Mouse (Mus musculus) MEL (cell line): ENCODE results near the gene Lypla2. TPM values are rescaled to one million over a fixed set of nuclear protein-coding genes. Genes with fewer than 3 reads are reported as not detected.
A peak's percentile ranks its signal among the peaks of the same experiment; 100 is the strongest.

Source experiments
- DNase-seq: peaks from one replicate; pipeline ENCODE4 v3.0.0; 2011; ENCODE audit warnings: low read depth, low spot score
- H3K27ac ChIP-seq: 2 replicates; pipeline ENCODE4 v1.5.1; 2012; ENCODE audit warnings: low read depth, mild to moderate bottlenecking, control low read depth, low read length, moderate library complexity; ENCODE audit not compliant: control insufficient read depth
- H3K27me3 ChIP-seq, 2 experiments: fragments of 150-350 bp in 1 of 2; sonication (generic) in 1 of 2; 2 replicates each; pipeline ENCODE4 v1.6.1; 2012; ENCODE audit warnings: low read length in 2 of 2, mild to moderate bottlenecking in 2 of 2, improper control_type of control experiment in 1 of 2, moderate library complexity in 1 of 2; ENCODE audit not compliant: insufficient read depth in 2 of 2, control insufficient read depth in 1 of 2
- H3K36me3 ChIP-seq, 2 experiments: 2 replicates each; pipeline ENCODE4 v1.6.1; 2012 to 2014; ENCODE audit warnings: low read length in 2 of 2, improper control_type of control experiment in 1 of 2, inconsistent platforms in 1 of 2, mild to moderate bottlenecking in 1 of 2; ENCODE audit not compliant: insufficient read depth in 2 of 2, control insufficient read depth in 1 of 2
- H3K4me1 ChIP-seq, 2 experiments: fragments of 150-350 bp in 1 of 2; sonication (generic) in 1 of 2; 2 replicates each; pipeline ENCODE4 v1.6.1; 2012; ENCODE audit warnings: low read length in 2 of 2, improper control_type of control experiment in 1 of 2, mild to moderate bottlenecking in 1 of 2; ENCODE audit not compliant: insufficient read depth in 2 of 2, control insufficient read depth in 1 of 2
- H3K4me3 ChIP-seq, 2 experiments: fragments of 150-350 bp in 1 of 2; sonication (generic) in 1 of 2; 2 replicates each; pipeline ENCODE4 v1.5.1; 2012; ENCODE audit warnings: low read depth in 2 of 2, low read length in 2 of 2, mild to moderate bottlenecking in 2 of 2, moderate library complexity in 2 of 2, control low read depth in 1 of 2, improper control_type of control experiment in 1 of 2; ENCODE audit not compliant: control insufficient read depth in 1 of 2, insufficient read depth in 1 of 2
- H3K79me2 ChIP-seq: 2 replicates; pipeline ENCODE4 v1.6.1; 2012; ENCODE audit warnings: mild to moderate bottlenecking, low read length, moderate library complexity; ENCODE audit not compliant: control insufficient read depth, poor library complexity, insufficient read depth
- H3K9ac ChIP-seq: 2 replicates; pipeline ENCODE4 v1.6.1; 2012; ENCODE audit warnings: low read depth, mild to moderate bottlenecking, control low read depth, low read length, moderate library complexity; ENCODE audit not compliant: control insufficient read depth, poor library complexity, severe bottlenecking
- H3K9me3 ChIP-seq: fragments of 150-350 bp; sonication (generic); replicated peaks from 2 replicates; pipeline ENCODE4 v1.6.1; 2012; ENCODE audit warnings: mild to moderate bottlenecking, low read length, improper control_type of control experiment, moderate library complexity; ENCODE audit not compliant: insufficient read depth
- BHLHE40 ChIP-seq: IDR thresholded peaks from 2 replicates; pipeline ENCODE4 v1.6.1; 2012; ENCODE audit warnings: low read depth, mild to moderate bottlenecking, inconsistent platforms, low read length, improper control_type of control experiment, borderline replicate concordance
- CHD1 ChIP-seq: IDR thresholded peaks from 2 replicates; pipeline ENCODE4 v1.6.1; 2012; ENCODE audit warnings: low read depth, mild to moderate bottlenecking, inconsistent platforms, low read length, improper control_type of control experiment
- CHD2 ChIP-seq: IDR thresholded peaks from 2 replicates; pipeline ENCODE4 v1.6.1; 2011; ENCODE audit warnings: low read length, improper control_type of control experiment
- CTCF ChIP-seq, 3 experiments: IDR thresholded peaks in 2 of 3; conservative IDR thresholded peaks in 1 of 3; 2 replicates each; pipeline ENCODE4 v1.5.1; 2011 to 2012; ENCODE audit warnings: low read length in 3 of 3, low read depth in 2 of 3, mild to moderate bottlenecking in 2 of 3, improper control_type of control experiment in 1 of 3, inconsistent platforms in 1 of 3, mixed read lengths in 1 of 3, moderate library complexity in 1 of 3; ENCODE audit not compliant: control insufficient read depth in 1 of 3, insufficient read depth in 1 of 3, poor library complexity in 1 of 3, severe bottlenecking in 1 of 3
- ELF1 ChIP-seq: IDR thresholded peaks from 2 replicates; pipeline ENCODE4 v1.6.1; 2014; ENCODE audit warnings: low read depth, mild to moderate bottlenecking, inconsistent platforms, low read length, improper control_type of control experiment, moderate library complexity
- EP300 ChIP-seq, 2 experiments: IDR thresholded peaks; 2 replicates each; pipeline ENCODE4 v1.6.1; 2011; ENCODE audit warnings: improper control_type of control experiment in 2 of 2, low read length in 2 of 2, low read depth in 1 of 2, mild to moderate bottlenecking in 1 of 2
- ETS1 ChIP-seq: IDR thresholded peaks from 2 replicates; pipeline ENCODE4 v1.6.1; 2012; ENCODE audit warnings: low read depth, mild to moderate bottlenecking, inconsistent platforms, low read length, improper control_type of control experiment, moderate library complexity
- GABPA ChIP-seq: IDR thresholded peaks from 2 replicates; pipeline ENCODE4 v1.6.1; 2012; ENCODE audit warnings: low read depth, mild to moderate bottlenecking, inconsistent platforms, low read length, improper control_type of control experiment, moderate library complexity
- HCFC1 ChIP-seq: IDR thresholded peaks from 2 replicates; pipeline ENCODE4 v1.6.1; 2012; ENCODE audit warnings: low read depth, mild to moderate bottlenecking, inconsistent platforms, low read length, improper control_type of control experiment, moderate library complexity
- JUND ChIP-seq: IDR thresholded peaks from 2 replicates; pipeline ENCODE4 v1.6.1; 2011; ENCODE audit warnings: low read depth, mild to moderate bottlenecking, improper control_type of control experiment, low read length
- KAT2A ChIP-seq: conservative IDR thresholded peaks from 2 replicates; pipeline ENCODE4 v1.6.1; 2012; ENCODE audit warnings: low read depth, low read length, improper control_type of control experiment, inconsistent platforms
- MAFK ChIP-seq: IDR thresholded peaks from 2 replicates; pipeline ENCODE4 v1.6.1; 2011; ENCODE audit warnings: low read depth, mild to moderate bottlenecking, low read length, improper control_type of control experiment, borderline replicate concordance
- MAX ChIP-seq: IDR thresholded peaks from 2 replicates; pipeline ENCODE4 v1.6.1; 2011; ENCODE audit warnings: low read length, improper control_type of control experiment
- MEF2A ChIP-seq: IDR thresholded peaks from 2 replicates; pipeline ENCODE4 v1.6.1; 2014; ENCODE audit warnings: low read depth, mild to moderate bottlenecking, inconsistent platforms, low read length, improper control_type of control experiment; ENCODE audit not compliant: poor library complexity, insufficient replicate concordance, severe bottlenecking; ENCODE audit errors: extremely low read depth
- MXI1 ChIP-seq: IDR thresholded peaks from 2 replicates; pipeline ENCODE4 v1.6.1; 2011; ENCODE audit warnings: mild to moderate bottlenecking, low read depth, low read length, improper control_type of control experiment
- MYB ChIP-seq: IDR thresholded peaks from 2 replicates; pipeline ENCODE4 v1.6.1; 2011; ENCODE audit warnings: mild to moderate bottlenecking, low read depth, low read length, improper control_type of control experiment
- MYC ChIP-seq: IDR thresholded peaks from 2 replicates; pipeline ENCODE4 v1.6.1; 2011; ENCODE audit warnings: low read depth, mild to moderate bottlenecking, low read length, improper control_type of control experiment, moderate library complexity
- NELFE ChIP-seq: IDR thresholded peaks from 2 replicates; pipeline ENCODE4 v1.6.1; 2011; ENCODE audit warnings: low read depth, low read length, improper control_type of control experiment
- NRF1 ChIP-seq: IDR thresholded peaks from 2 replicates; pipeline ENCODE4 v1.6.1; 2014; ENCODE audit warnings: low read depth, mild to moderate bottlenecking, inconsistent platforms, low read length, improper control_type of control experiment, moderate library complexity; ENCODE audit not compliant: poor library complexity, insufficient read depth, severe bottlenecking
- POLR2A ChIP-seq, 2 experiments: IDR thresholded peaks; 2 replicates each; pipeline ENCODE4 v1.6.1; 2011 to 2012; ENCODE audit warnings: low read length in 2 of 2, mild to moderate bottlenecking in 2 of 2, control low read depth in 1 of 2, improper control_type of control experiment in 1 of 2, low read depth in 1 of 2, moderate library complexity in 1 of 2; ENCODE audit not compliant: control insufficient read depth in 1 of 2, insufficient read depth in 1 of 2, poor library complexity in 1 of 2
- POLR2AphosphoS2 ChIP-seq: IDR thresholded peaks from 2 replicates; pipeline ENCODE4 v1.6.1; 2011; ENCODE audit warnings: low read length, improper control_type of control experiment
- POLR2AphosphoS5 ChIP-seq: IDR thresholded peaks from 2 replicates; pipeline ENCODE4 v1.6.1; 2012; ENCODE audit warnings: low read depth, borderline replicate concordance, mild to moderate bottlenecking, inconsistent platforms, low read length, moderate library complexity, mixed read lengths
- RAD21 ChIP-seq: IDR thresholded peaks from 2 replicates; pipeline ENCODE4 v1.6.1; 2011; ENCODE audit warnings: mild to moderate bottlenecking, low read depth, low read length, improper control_type of control experiment
- RCOR1 ChIP-seq: IDR thresholded peaks from 2 replicates; pipeline ENCODE4 v1.6.1; 2012; ENCODE audit warnings: low read depth, mild to moderate bottlenecking, inconsistent platforms, low read length, improper control_type of control experiment
- TAL1 ChIP-seq: IDR thresholded peaks from 2 replicates; pipeline ENCODE4 v1.6.1; 2012; ENCODE audit warnings: mild to moderate bottlenecking, inconsistent platforms, low read length, moderate library complexity, mixed read lengths
- TBP ChIP-seq: IDR thresholded peaks from 2 replicates; pipeline ENCODE4 v1.8.0; 2011; ENCODE audit warnings: low read depth, low read length, improper control_type of control experiment
- UBTF ChIP-seq: IDR thresholded peaks from 2 replicates; pipeline ENCODE4 v1.6.1; 2012; ENCODE audit warnings: low read depth, mild to moderate bottlenecking, inconsistent platforms, low read length, improper control_type of control experiment, moderate library complexity, borderline replicate concordance; ENCODE audit not compliant: insufficient read depth
- USF1 ChIP-seq: IDR thresholded peaks from 2 replicates; pipeline ENCODE4 v1.6.1; 2014; ENCODE audit warnings: low read depth, mild to moderate bottlenecking, inconsistent platforms, low read length, improper control_type of control experiment, moderate library complexity
- USF2 ChIP-seq, 2 experiments: IDR thresholded peaks; 2 replicates each; pipeline ENCODE4 v1.6.1; 2011 to 2012; ENCODE audit warnings: improper control_type of control experiment in 2 of 2, low read length in 2 of 2, borderline replicate concordance in 1 of 2, inconsistent platforms in 1 of 2, low read depth in 1 of 2, mild to moderate bottlenecking in 1 of 2; ENCODE audit not compliant: insufficient read depth in 1 of 2
- ZMIZ1 ChIP-seq: IDR thresholded peaks from 2 replicates; pipeline ENCODE4 v1.6.1; 2012; ENCODE audit warnings: low read depth, mild to moderate bottlenecking, inconsistent platforms, low read length, improper control_type of control experiment, moderate library complexity
- ZNF384 ChIP-seq: IDR thresholded peaks from 2 replicates; pipeline ENCODE4 v1.6.1; 2012; ENCODE audit warnings: low read depth, mild to moderate bottlenecking, inconsistent platforms, low read length, improper control_type of control experiment
- polyA plus RNA-seq, 2 experiments: library from polyadenylated mRNA; stranded (reverse) in 1 of 2; unstranded in 1 of 2; fragments of >175 nt in 1 of 2; fragments of >200 nt in 1 of 2; gene quantifications; 2 replicates each; pipeline versions ENCODE4 v1.2.1 to v1.2.4; 2012; ENCODE audit warnings: low replicate concordance in 2 of 2, low read depth in 1 of 2; ENCODE audit not compliant: insufficient read length in 2 of 2, insufficient read depth in 1 of 2, missing spikeins in 1 of 2
- total RNA-seq: library from RNA; depleted of rRNA; stranded (reverse); fragments of 300-350 nt; gene quantifications from 2 replicates; pipeline ENCODE4 v1.2.3, GENCODE M21; 2012

The Lypla2 gene
- total and polyA plus RNA-seq, 3 experiments = 65.1 to 95.6 TPM; not detected in 1

DNA sequence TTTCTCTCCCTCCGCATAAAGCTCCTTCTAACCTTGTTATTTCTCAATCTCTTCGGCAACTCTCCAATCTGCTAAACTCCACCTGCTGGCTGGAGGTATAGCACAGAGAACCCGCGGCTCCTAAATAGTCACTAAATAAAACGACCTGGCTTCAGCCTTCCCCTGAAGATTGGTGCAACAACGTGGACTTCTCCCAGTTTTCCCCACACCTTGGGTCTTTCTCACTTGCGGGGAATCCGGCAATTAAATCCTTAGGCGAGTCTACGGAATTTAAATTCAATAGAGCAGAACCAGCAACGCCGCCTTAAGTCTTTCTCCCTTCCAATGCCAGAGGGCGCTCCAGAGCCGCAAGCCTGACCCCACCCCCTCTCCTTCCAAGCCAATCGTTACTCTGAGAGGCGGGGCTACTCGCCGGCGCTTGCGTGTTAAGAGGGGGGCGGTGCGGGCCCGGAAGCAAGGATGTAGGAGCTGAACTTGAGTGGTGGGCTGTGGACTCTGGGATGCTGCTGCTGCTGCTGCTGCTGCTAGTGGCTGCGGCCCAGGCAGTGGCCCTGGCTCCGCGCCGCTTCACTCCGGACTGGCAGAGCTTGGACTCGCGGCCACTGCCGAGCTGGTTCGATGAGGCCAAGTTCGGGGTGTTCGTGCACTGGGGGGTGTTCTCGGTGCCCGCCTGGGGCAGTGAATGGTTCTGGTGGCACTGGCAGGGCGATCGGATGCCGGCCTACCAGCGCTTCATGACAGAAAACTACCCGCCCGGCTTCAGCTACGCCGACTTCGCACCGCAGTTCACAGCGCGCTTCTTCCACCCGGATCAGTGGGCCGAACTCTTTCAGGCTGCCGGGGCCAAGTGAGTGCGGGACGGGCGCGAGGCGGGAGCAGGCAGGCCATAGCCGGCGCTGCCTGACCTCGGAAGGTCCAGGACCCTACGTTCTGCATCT, 51.9 kb downstream of the Lypla2 start, which contains the start of gene Fuca1 (continued):
- no peak for TF ChIP-seq MEF2A
- TF ChIP-seq MYC = no peak
- TF ChIP-seq RCOR1 = peak; percentile 33; the same call in 1 of the 2 replicates
- TF ChIP-seq NELFE = peak; percentile 73
- no peak for TF ChIP-seq TAL1

DNA sequence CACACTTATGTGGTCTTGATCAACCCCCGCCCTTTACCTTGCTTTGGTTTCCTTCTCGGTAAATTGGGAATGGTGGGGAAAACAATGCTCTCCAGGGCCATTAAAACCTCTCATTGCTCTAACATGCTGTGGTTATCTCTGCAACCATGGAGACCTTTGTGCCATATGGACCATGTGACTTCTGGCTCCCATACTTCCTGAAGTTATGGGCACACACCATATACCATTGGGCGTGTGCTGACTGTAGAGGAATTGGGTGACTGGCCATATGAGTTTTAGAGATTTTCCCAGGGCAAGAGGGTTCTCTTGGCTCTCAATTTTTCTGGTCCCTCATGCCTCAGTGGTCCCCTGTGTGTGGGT, 53.2 kb downstream of the Lypla2 start:
- peaks cover 11% of the 10 kb centered on the region for H3K79me2 ChIP-seq
- H3K27ac ChIP-seq = peak overlapping the region; percentile 90
- peak overlapping the region; percentile 52 for H3K9ac ChIP-seq
- no peaks in the 10 kb centered on the region for H3K27me3 ChIP-seq
- H3K36me3 ChIP-seq = peaks cover 0 to 20% of the 10 kb centered on the region in 2 experiments; a peak in 2 of 4 replicates
- peak overlapping the region; percentile 34 to 46 for H3K4me3 ChIP-seq
- H3K9me3 ChIP-seq = no peaks in the 10 kb centered on the region
- no peak for DNase-seq
- H3K4me1 ChIP-seq = peaks cover 3 to 26% of the 10 kb centered on the region in 2 experiments
- TF ChIP-seq ZMIZ1 = no peak
- TF ChIP-seq MYB = no peak
- no peak for TF ChIP-seq POLR2AphosphoS5
- no peak for TF ChIP-seq RAD21
- no peak for TF ChIP-seq UBTF
- TF ChIP-seq JUND = no peak
- TF ChIP-seq CHD1 = no peak
- TF ChIP-seq TBP = no peak
- no peak for TF ChIP-seq POLR2A (IDR thresholded peaks at IDR 0.05; ENCODE audit: control insufficient read depth in 1 of 2, insufficient read depth in 1 of 2, low read depth in 1 of 2, low read length in 2 of 2, poor library complexity in 1 of 2)
- no peak for TF ChIP-seq POLR2AphosphoS2
- no peak for TF ChIP-seq ZNF384
- TF ChIP-seq MEF2A = no peak
- TF ChIP-seq RCOR1 = no peak
- 0 out of 2 replicates have a peak, but pooled peaks have one; percentile 9 for TF ChIP-seq ETS1
- no peak for TF ChIP-seq BHLHE40
- no peak for TF ChIP-seq CTCF (IDR thresholded peaks at IDR 0.05 in 2 of 3, conservative IDR thresholded peaks at IDR 0.05 in 1 of 3; ENCODE audit: control insufficient read depth in 1 of 3, insufficient read depth in 1 of 3, low read depth in 2 of 3, low read length in 3 of 3, poor library complexity in 1 of 3, severe bottlenecking in 1 of 3)
- TF ChIP-seq CHD2 = no peak
- TF ChIP-seq USF1 = peak; percentile 85
- no peak for TF ChIP-seq GABPA
- no peak for TF ChIP-seq HCFC1
- TF ChIP-seq MAFK = no peak
- no peak for TF ChIP-seq NRF1
- TF ChIP-seq EP300 (IDR thresholded peaks at IDR 0.05; ENCODE audit: low read depth in 1 of 2, low read length in 2 of 2) = no peak
- TF ChIP-seq MXI1 = peak; percentile 79; the same call in 1 of the 2 replicates
- TF ChIP-seq KAT2A = no peak
- peak; percentile 70 for TF ChIP-seq MAX
- no peak for TF ChIP-seq ELF1
- 0 out of 4 replicates have a peak, but pooled peaks of 1 of the 2 experiments have one; percentile 33 for TF ChIP-seq USF2 (IDR thresholded peaks at IDR 0.05; ENCODE audit: borderline replicate concordance in 1 of 2, insufficient read depth in 1 of 2, low read depth in 1 of 2, low read length in 2 of 2)
- no peak for TF ChIP-seq TAL1
- TF ChIP-seq NELFE = no peak
- 0 out of 2 replicates have a peak, but pooled peaks have one; percentile 9 for TF ChIP-seq MYC
